Mouse (Mus musculus): Measurements from ENCODE around the gene Spindoc. TPM values are rescaled to one million over a fixed set of nuclear protein-coding genes. Genes with fewer than 3 reads are reported as not detected.

Spindoc gene
- total and polyA plus RNA-seq, 2 experiments from 2014 or later: 19.8 to 35.2 TPM

DNA sequence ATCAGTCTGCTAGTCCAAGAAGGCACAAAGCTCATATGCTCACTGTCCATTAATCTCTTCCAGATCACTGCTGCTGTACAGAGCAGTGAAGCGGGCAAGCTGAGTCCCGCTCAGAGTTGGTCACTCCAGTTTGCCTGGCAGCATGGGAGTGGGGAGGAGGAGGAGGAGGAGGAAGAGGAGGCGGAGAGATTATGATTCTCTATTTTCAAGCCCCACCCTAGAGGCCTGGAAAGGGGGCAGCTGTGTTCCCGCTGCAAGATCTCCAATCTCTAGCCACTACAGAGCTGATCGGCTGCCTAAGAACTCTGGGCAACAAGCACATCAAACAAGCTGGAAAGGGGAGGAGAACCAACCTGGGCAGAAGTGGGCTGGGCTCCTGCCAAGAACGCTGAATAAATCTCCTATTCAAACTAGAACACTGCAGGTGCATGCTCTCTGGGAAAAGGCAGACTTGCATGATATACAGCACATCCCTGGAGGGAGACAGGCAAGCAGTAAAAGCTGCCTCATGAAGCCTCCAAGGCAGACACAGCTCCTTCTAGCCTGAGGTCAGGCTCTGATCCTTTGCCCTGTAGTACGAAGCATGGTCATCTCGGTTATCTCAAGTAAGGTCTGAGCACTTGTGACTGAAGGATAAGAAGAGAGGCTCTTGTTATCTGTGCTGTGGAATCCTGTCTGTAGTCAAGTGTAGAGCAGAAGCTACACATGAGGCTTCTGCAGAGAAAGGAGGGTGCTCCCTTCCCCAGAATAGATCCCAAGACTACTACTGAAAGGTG is 74.6 kb downstream of the Spindoc start:
- Histone ChIP-seq H3K36me3 (ENCODE audit: insufficient read depth, low read length) (no peaks in the 10 kb centered on the region), H3K4me3 (ENCODE audit: low read depth, low read length) (no peak overlapping the region), H3K9me3 (ENCODE audit: low read length) (no peaks in the 10 kb centered on the region), H3K4me1 (ENCODE audit: insufficient read depth, low read length) (peaks cover 2% of the 10 kb centered on the region; the same call in 1 of the 2 replicates), H3K27me3 (ENCODE audit: insufficient read depth, low read length) (no peaks in the 10 kb centered on the region), H3K9ac (replicated peaks; ENCODE audit: low read length, poor library complexity, severe bottlenecking) (no peak overlapping the region), H3K27ac (ENCODE audit: low read depth, low read length) (peak overlapping the region; percentile 14; the same call in 1 of the 2 replicates), H3K4me2 (ENCODE audit: low read depth, low read length, poor library complexity, severe bottlenecking) (no peak overlapping the region; the same call in 1 of the 2 replicates)
- peak; percentile 28 for DNase-seq (ENCODE audit: low spot score)
- ATAC-seq (ENCODE audit: low FRiP score): no peak
- WGBS: 41% methylated on average over 8 of the region's 8 CpGs
- no peak for TF ChIP-seq CTCF (IDR thresholded peaks at IDR 0.05)

GRCm38 (mm10) chr19:7306968-7307367 is 75.8 kb downstream of the Spindoc start:
- Histone ChIP-seq H3K4me2 (ENCODE audit: low read depth, low read length, poor library complexity, severe bottlenecking) (no peak overlapping the region), H3K27ac (ENCODE audit: low read depth, low read length) (no peak overlapping the region), H3K27me3 (ENCODE audit: insufficient read depth, low read length) (no peaks in the 10 kb centered on the region), H3K9me3 (ENCODE audit: low read length) (no peaks in the 10 kb centered on the region), H3K4me3 (ENCODE audit: low read depth, low read length) (no peak overlapping the region), H3K36me3 (ENCODE audit: insufficient read depth, low read length) (no peaks in the 10 kb centered on the region), H3K4me1 (ENCODE audit: insufficient read depth, low read length) (no peaks in the 10 kb centered on the region; the same call in 1 of the 2 replicates), H3K9ac (replicated peaks; ENCODE audit: low read length, poor library complexity, severe bottlenecking) (no peak overlapping the region)
- no peak for DNase-seq (ENCODE audit: low spot score)
- ATAC-seq (ENCODE audit: low FRiP score): no peak
- TF ChIP-seq CTCF (IDR thresholded peaks at IDR 0.05): no peak
- 66% methylated on average over 3 of the region's 3 CpGs for WGBS

- no peak overlapping the region for H3K9ac ChIP-seq (replicated peaks; ENCODE audit: low read length, poor library complexity, severe bottlenecking)
- no peaks in the 10 kb centered on the region for H3K27me3 ChIP-seq (ENCODE audit: insufficient read depth, low read length)
- WGBS: 81% methylated on average over 10 of the region's 11 CpGs
- DNase-seq (ENCODE audit: low spot score) (no peak), ATAC-seq (ENCODE audit: low FRiP score) (no peak)
- H3K4me3 ChIP-seq (ENCODE audit: low read depth, low read length): no peak overlapping the region
- no peaks in the 10 kb centered on the region for H3K9me3 ChIP-seq (ENCODE audit: low read length)
- H3K27ac ChIP-seq (ENCODE audit: low read depth, low read length): no peak overlapping the region
- H3K4me1 ChIP-seq (ENCODE audit: insufficient read depth, low read length): no peaks in the 10 kb centered on the region; the same call in 1 of the 2 replicates
- no peak for TF ChIP-seq CTCF (IDR thresholded peaks at IDR 0.05)
- no peaks in the 10 kb centered on the region for H3K36me3 ChIP-seq (ENCODE audit: insufficient read depth, low read length)
- H3K4me2 ChIP-seq (ENCODE audit: low read depth, low read length, poor library complexity, severe bottlenecking): no peak overlapping the region
Measured at GRCm38 (mm10) chr19:7305380-7306310, 77.1 kb downstream of the Spindoc start.

GRCm38 (mm10) chr19:7304801-7305200 is 78.0 kb downstream of the Spindoc start:
- WGBS: 72% methylated on average over 2 of the region's 2 CpGs
- H3K4me2 ChIP-seq (ENCODE audit: low read depth, low read length, poor library complexity, severe bottlenecking): no peak overlapping the region
- H3K4me1 ChIP-seq (ENCODE audit: insufficient read depth, low read length): no peaks in the 10 kb centered on the region
- DNase-seq (ENCODE audit: low spot score) (no peak), ATAC-seq (ENCODE audit: low FRiP score) (no peak)
- no peak overlapping the region for H3K9ac ChIP-seq (replicated peaks; ENCODE audit: low read length, poor library complexity, severe bottlenecking)
- no peak for TF ChIP-seq CTCF (IDR thresholded peaks at IDR 0.05)
- H3K4me3 ChIP-seq (ENCODE audit: low read depth, low read length): no peak overlapping the region
- no peak overlapping the region for H3K27ac ChIP-seq (ENCODE audit: low read depth, low read length)
- no peaks in the 10 kb centered on the region for H3K36me3 ChIP-seq (ENCODE audit: insufficient read depth, low read length)
- H3K27me3 ChIP-seq (ENCODE audit: insufficient read depth, low read length): no peaks in the 10 kb centered on the region
- H3K9me3 ChIP-seq (ENCODE audit: low read length): no peaks in the 10 kb centered on the region

Small RNA genes within 50 kb of the gene (microRNA-seq; reads per million reads assigned to microRNA genes)
- 2.3 reads per million for gene Mir6991 (ENCODE audit: borderline number of aligned reads)

Other genes with a start within 250 kb of the Spindoc start
- gene Otub1, start 176.7 kb downstream of the Spindoc start, total RNA-seq (2014; rRNA removed): 236 and 242 TPM in 2 replicates
- 257 and 277 TPM in 2 replicates for gene Otub1, start 176.7 kb downstream of the Spindoc start, polyA plus RNA-seq (2015; fragmentation: Nextera tagmentation; extraction: Ambion mirVana)
- 1,114 and 1,471 TPM in 2 replicates for gene Cox8a, start 165.4 kb downstream of the Spindoc start, total RNA-seq (2014; rRNA removed)
- 1,645 and 1,756 TPM in 2 replicates for gene Cox8a, start 165.4 kb downstream of the Spindoc start, polyA plus RNA-seq (2015; fragmentation: Nextera tagmentation; extraction: Ambion mirVana)
- gene Naa40, start 141.8 kb downstream of the Spindoc start, total RNA-seq (2014; rRNA removed): 58.3 and 62.5 TPM in 2 replicates
- 45.6 and 46.1 TPM in 2 replicates for gene Naa40, start 141.8 kb downstream of the Spindoc start, polyA plus RNA-seq (2015; fragmentation: Nextera tagmentation; extraction: Ambion mirVana)
- gene Rcor2, start 115.7 kb downstream of the Spindoc start, total RNA-seq (2014; rRNA removed): 40.7 and 53.1 TPM in 2 replicates
- 8.9 and 9.7 TPM in 2 replicates for gene Rcor2, start 115.7 kb downstream of the Spindoc start, polyA plus RNA-seq (2015; fragmentation: Nextera tagmentation; extraction: Ambion mirVana)
- 41.2 and 49.1 TPM in 2 replicates for gene Mark2, start 41.1 kb downstream of the Spindoc start, total RNA-seq (2014; rRNA removed)
- 38.0 and 38.1 TPM in 2 replicates for gene Mark2, start 41.1 kb downstream of the Spindoc start, polyA plus RNA-seq (2015; fragmentation: Nextera tagmentation; extraction: Ambion mirVana)
- 108 and 112 TPM in 2 replicates for gene 2700081O15Rik, start 34.6 kb upstream of the Spindoc start, total RNA-seq (2014; rRNA removed)
- 7.6 and 8.1 TPM in 2 replicates for gene 2700081O15Rik, start 34.6 kb upstream of the Spindoc start, polyA plus RNA-seq (2015; fragmentation: Nextera tagmentation; extraction: Ambion mirVana)
- 420 and 473 TPM in 2 replicates for gene Rtn3, start 100.3 kb upstream of the Spindoc start, total RNA-seq (2014; rRNA removed)
- 741 and 750 TPM in 2 replicates for gene Rtn3, start 100.3 kb upstream of the Spindoc start, polyA plus RNA-seq (2015; fragmentation: Nextera tagmentation; extraction: Ambion mirVana)
- 10.2 and 18.5 TPM in 2 replicates for gene Atl3, start 111.0 kb upstream of the Spindoc start, total RNA-seq (2014; rRNA removed)
- gene Atl3, start 111.0 kb upstream of the Spindoc start, polyA plus RNA-seq (2015; fragmentation: Nextera tagmentation; extraction: Ambion mirVana): 5.3 and 5.5 TPM in 2 replicates
- gene Pla2g16, start 174.5 kb upstream of the Spindoc start, total RNA-seq (2014; rRNA removed): 4.0 and 4.8 TPM in 2 replicates
- gene Pla2g16, start 174.5 kb upstream of the Spindoc start, polyA plus RNA-seq (2015; fragmentation: Nextera tagmentation; extraction: Ambion mirVana): 5.5 and 6.6 TPM in 2 replicates
- 0.09 and 0.16 TPM in 2 replicates for gene Lgals12, start 224.2 kb upstream of the Spindoc start, total RNA-seq (2014; rRNA removed)
- 0.12 and 0.17 TPM in 2 replicates for gene Lgals12, start 224.2 kb upstream of the Spindoc start, polyA plus RNA-seq (2015; fragmentation: Nextera tagmentation; extraction: Ambion mirVana)
- gene Hrasls5, start 229.5 kb upstream of the Spindoc start, total RNA-seq (2014; rRNA removed): 0.99 TPM in 1 of 2 replicates, not detected in the other
- gene Hrasls5, start 229.5 kb upstream of the Spindoc start, polyA plus RNA-seq (2015; fragmentation: Nextera tagmentation; extraction: Ambion mirVana): 0.59 TPM in 1 of 2 replicates, not detected in the other

Measured in midbrain, postnatal 0 days (tissue).